Mouse (Mus musculus): ENCODE data around the gene Adgrg3. TPM values are rescaled to one million over a fixed set of nuclear protein-coding genes. Genes with fewer than 3 reads are reported as not detected.

The Adgrg3 gene
- polyA plus RNA-seq, 1 experiment, result 6.8 TPM

- H3K27ac ChIP-seq (ENCODE audit: insufficient read depth, low read length), result no peak overlapping the region
- no peaks in the 10 kb centered on the region for H3K27me3 ChIP-seq (ENCODE audit: control insufficient read depth, insufficient read depth, low read length)
- peak in 1 of 2 experiments; percentile 21 for DNase-seq (ENCODE audit: low read depth in 1 of 2, low spot score in 2 of 2)
- no peak overlapping the region for H3K4me3 ChIP-seq (ENCODE audit: extremely low read depth, insufficient read depth, insufficient read length)
- TF ChIP-seq POLR2A (IDR thresholded peaks at IDR 0.05; ENCODE audit: low read depth, low read length) (no peak), CTCF (IDR thresholded peaks at IDR 0.05; ENCODE audit: extremely low read depth, insufficient read depth, insufficient read length, insufficient replicate concordance) (no peak)
- 8% methylated on average over 6 of the region's 6 CpGs for WGBS
- peaks cover 16% of the 10 kb centered on the region; the same call in 1 of the 2 replicates for H3K4me1 ChIP-seq (ENCODE audit: control insufficient read depth, insufficient read depth, insufficient read length)
- H3K36me3 ChIP-seq (ENCODE audit: control insufficient read depth, insufficient read depth, low read length), result no peaks in the 10 kb centered on the region
Measured at GRCm38 (mm10) chr8:94985023-94985422, 32.5 kb upstream of the Adgrg3 start.

- H3K4me3 ChIP-seq (ENCODE audit: extremely low read depth, insufficient read depth, insufficient read length), result no peak overlapping the region
- no peak for DNase-seq (ENCODE audit: low read depth in 1 of 2, low spot score in 2 of 2)
- H3K4me1 ChIP-seq (ENCODE audit: control insufficient read depth, insufficient read depth, insufficient read length), result peaks cover 27% of the 10 kb centered on the region; the same call in 1 of the 2 replicates
- TF ChIP-seq CTCF (IDR thresholded peaks at IDR 0.05; ENCODE audit: extremely low read depth, insufficient read depth, insufficient read length, insufficient replicate concordance) (no peak), POLR2A (IDR thresholded peaks at IDR 0.05; ENCODE audit: low read depth, low read length) (no peak)
- no peak overlapping the region for H3K27ac ChIP-seq (ENCODE audit: insufficient read depth, low read length)
- 4% methylated on average over 5 of the region's 5 CpGs for WGBS
- no peaks in the 10 kb centered on the region for H3K27me3 ChIP-seq (ENCODE audit: control insufficient read depth, insufficient read depth, low read length)
- H3K36me3 ChIP-seq (ENCODE audit: control insufficient read depth, insufficient read depth, low read length), result no peaks in the 10 kb centered on the region
Measured at GRCm38 (mm10) chr8:94986676-94987075, 30.8 kb upstream of the Adgrg3 start.

- no peak overlapping the region for H3K4me3 ChIP-seq (ENCODE audit: extremely low read depth, insufficient read depth, insufficient read length)
- no peak for DNase-seq (ENCODE audit: low read depth in 1 of 2, low spot score in 2 of 2)
- peaks cover 30% of the 10 kb centered on the region; the same call in 1 of the 2 replicates for H3K4me1 ChIP-seq (ENCODE audit: control insufficient read depth, insufficient read depth, insufficient read length)
- 48% methylated on average over 7 of the region's 7 CpGs for WGBS
- no peak overlapping the region for H3K27ac ChIP-seq (ENCODE audit: insufficient read depth, low read length)
- no peaks in the 10 kb centered on the region for H3K27me3 ChIP-seq (ENCODE audit: control insufficient read depth, insufficient read depth, low read length)
- no peaks in the 10 kb centered on the region for H3K36me3 ChIP-seq (ENCODE audit: control insufficient read depth, insufficient read depth, low read length)
- TF ChIP-seq POLR2A (IDR thresholded peaks at IDR 0.05; ENCODE audit: low read depth, low read length), result no peak
- no peak for TF ChIP-seq CTCF (IDR thresholded peaks at IDR 0.05; ENCODE audit: extremely low read depth, insufficient read depth, insufficient read length, insufficient replicate concordance)
Measured at GRCm38 (mm10) chr8:94987553-94987952, 29.9 kb upstream of the Adgrg3 start.

- WGBS, result 26% methylated on average over 6 of the region's 6 CpGs
Measured at GRCm38 (mm10) chr8:94988619-94989018, 28.9 kb upstream of the Adgrg3 start.

GRCm38 (mm10) chr8:94989711-94990110 is 27.8 kb upstream of the Adgrg3 start:
- Histone ChIP-seq H3K4me3 (ENCODE audit: extremely low read depth, insufficient read depth, insufficient read length) (no peak overlapping the region), H3K27ac (ENCODE audit: insufficient read depth, low read length) (no peak overlapping the region), H3K4me1 (ENCODE audit: control insufficient read depth, insufficient read depth, insufficient read length) (peaks cover 27% of the 10 kb centered on the region; the same call in 1 of the 2 replicates), H3K36me3 (ENCODE audit: control insufficient read depth, insufficient read depth, low read length) (no peaks in the 10 kb centered on the region), H3K27me3 (ENCODE audit: control insufficient read depth, insufficient read depth, low read length) (no peaks in the 10 kb centered on the region)
- 84% methylated on average over 4 of the region's 4 CpGs for WGBS
- TF ChIP-seq CTCF (IDR thresholded peaks at IDR 0.05; ENCODE audit: extremely low read depth, insufficient read depth, insufficient read length, insufficient replicate concordance) (no peak), POLR2A (IDR thresholded peaks at IDR 0.05; ENCODE audit: low read depth, low read length) (no peak)
- DNase-seq (ENCODE audit: low read depth in 1 of 2, low spot score in 2 of 2), result no peak

More at GRCm38 (mm10) chr8:94988619-94989018, 28.9 kb upstream of the Adgrg3 start:
- Histone ChIP-seq H3K27ac (ENCODE audit: insufficient read depth, low read length) (no peak overlapping the region), H3K27me3 (ENCODE audit: control insufficient read depth, insufficient read depth, low read length) (no peaks in the 10 kb centered on the region), H3K4me1 (ENCODE audit: control insufficient read depth, insufficient read depth, insufficient read length) (peaks cover 30% of the 10 kb centered on the region; the same call in 1 of the 2 replicates), H3K4me3 (ENCODE audit: extremely low read depth, insufficient read depth, insufficient read length) (no peak overlapping the region), H3K36me3 (ENCODE audit: control insufficient read depth, insufficient read depth, low read length) (no peaks in the 10 kb centered on the region)
- no peak for DNase-seq (ENCODE audit: low read depth in 1 of 2, low spot score in 2 of 2)
- TF ChIP-seq CTCF (IDR thresholded peaks at IDR 0.05; ENCODE audit: extremely low read depth, insufficient read depth, insufficient read length, insufficient replicate concordance) (no peak), POLR2A (IDR thresholded peaks at IDR 0.05; ENCODE audit: low read depth, low read length) (no peak)

GRCm38 (mm10) chr8:94990598-94991453 is 26.7 kb upstream of the Adgrg3 start:
- H3K27ac ChIP-seq (ENCODE audit: insufficient read depth, low read length), result no peak overlapping the region
- H3K36me3 ChIP-seq (ENCODE audit: control insufficient read depth, insufficient read depth, low read length), result no peaks in the 10 kb centered on the region
- peaks cover 30% of the 10 kb centered on the region; the same call in 1 of the 2 replicates for H3K4me1 ChIP-seq (ENCODE audit: control insufficient read depth, insufficient read depth, insufficient read length)
- 42% methylated on average over 11 of the region's 11 CpGs for WGBS
- TF ChIP-seq POLR2A (IDR thresholded peaks at IDR 0.05; ENCODE audit: low read depth, low read length) (no peak), CTCF (IDR thresholded peaks at IDR 0.05; ENCODE audit: extremely low read depth, insufficient read depth, insufficient read length, insufficient replicate concordance) (no peak)
- H3K27me3 ChIP-seq (ENCODE audit: control insufficient read depth, insufficient read depth, low read length), result no peaks in the 10 kb centered on the region
- DNase-seq (ENCODE audit: low read depth in 1 of 2, low spot score in 2 of 2), result no peak
- H3K4me3 ChIP-seq (ENCODE audit: extremely low read depth, insufficient read depth, insufficient read length), result no peak overlapping the region

All from spleen, adult 2 months (tissue).